Mouse (Mus musculus): ENCODE measurements around the gene Kynu.

The Kynu gene

GRCm38 (mm10) chr2:43555062-43555888 lies at the start of gene Kynu:
Kynu (plus strand) TSS chr2:43555329.
- peak; percentile 34 for DNase-seq (ENCODE audit: low read depth, low spot score)

DNA sequence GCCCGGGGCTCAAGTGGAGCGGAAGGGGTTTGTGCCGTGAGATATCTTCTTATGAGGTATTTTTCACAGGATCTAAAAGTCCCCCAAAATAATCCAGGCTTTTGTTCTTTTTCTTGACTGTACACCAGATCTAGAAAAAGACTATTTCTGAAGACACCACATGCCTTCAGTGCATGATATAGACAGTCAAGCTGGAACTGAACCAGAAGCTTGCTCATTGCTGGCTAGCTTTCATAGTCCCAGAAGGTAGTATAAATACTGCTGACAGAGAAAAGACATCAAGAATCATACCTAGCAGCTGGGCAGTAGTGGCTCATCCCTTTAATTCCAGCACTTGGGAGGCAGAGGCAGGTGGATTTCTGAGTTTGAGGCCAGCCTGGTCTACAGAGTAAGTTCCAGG lies 48.9 kb upstream of the Kynu start:
- DNase-seq (ENCODE audit: low read depth, low spot score), result no peak

DNA sequence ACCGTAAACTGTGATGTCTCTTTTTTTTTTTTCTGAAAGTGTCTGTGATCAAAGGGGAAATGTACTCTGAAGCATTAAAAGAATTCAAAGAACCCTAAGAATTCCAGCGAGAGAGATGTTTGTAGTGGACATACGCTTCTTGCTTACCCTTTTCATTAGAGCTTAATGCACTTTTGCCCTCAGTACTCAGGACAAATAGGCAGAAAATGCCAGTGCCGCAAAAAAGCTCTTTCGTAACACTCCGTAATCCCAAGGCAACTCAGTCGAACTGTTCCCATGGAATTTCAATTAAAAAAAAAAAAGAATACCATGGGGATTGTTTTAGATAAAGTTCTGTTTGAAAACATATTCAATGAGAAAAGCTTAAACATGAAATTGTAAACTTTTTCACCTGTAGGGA lies 41.3 kb upstream of the Kynu start:
- DNase-seq (ENCODE audit: low read depth, low spot score), result no peak

DNA sequence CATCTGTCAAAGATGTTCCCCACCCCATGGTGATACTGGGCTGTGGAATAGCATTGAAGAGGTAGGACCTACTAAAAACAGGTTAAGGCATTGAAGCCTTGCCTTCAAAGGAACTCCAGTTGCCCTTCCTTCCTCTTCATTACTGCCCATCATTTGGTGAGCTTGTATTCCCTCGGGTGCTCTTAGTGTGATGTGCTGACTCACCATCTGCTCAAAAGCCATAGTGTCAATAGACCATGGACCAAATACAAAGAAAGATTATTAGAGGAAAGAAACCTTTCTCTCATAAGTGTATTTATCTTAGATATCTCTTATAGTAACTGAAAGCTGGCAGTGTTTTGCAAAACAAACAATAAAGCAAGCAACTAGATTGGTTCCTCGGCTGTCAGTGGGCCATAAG lies 20.7 kb upstream of the Kynu start:
- no peak for DNase-seq (ENCODE audit: low read depth, low spot score)

DNA sequence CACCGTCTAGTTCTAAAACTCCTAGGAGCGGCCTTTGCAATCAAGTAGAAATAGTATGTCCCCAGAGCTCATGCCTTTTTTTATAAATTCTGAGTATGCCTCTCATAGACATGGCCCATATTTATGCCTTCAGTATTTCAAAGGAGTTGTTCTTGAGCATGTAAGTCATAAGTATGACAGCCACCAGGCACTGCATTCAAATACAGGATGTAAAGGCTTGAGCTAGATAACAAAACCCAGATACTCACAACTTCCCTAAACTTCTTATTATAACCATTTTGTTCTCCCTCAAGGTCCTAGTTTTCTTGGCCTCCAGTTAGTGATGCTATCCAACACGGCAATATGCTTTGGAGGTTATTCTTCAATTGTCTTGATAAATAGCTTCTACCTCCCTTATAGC lies 12.5 kb upstream of the Kynu start:
- DNase-seq (ENCODE audit: low read depth, low spot score), result no peak

DNA sequence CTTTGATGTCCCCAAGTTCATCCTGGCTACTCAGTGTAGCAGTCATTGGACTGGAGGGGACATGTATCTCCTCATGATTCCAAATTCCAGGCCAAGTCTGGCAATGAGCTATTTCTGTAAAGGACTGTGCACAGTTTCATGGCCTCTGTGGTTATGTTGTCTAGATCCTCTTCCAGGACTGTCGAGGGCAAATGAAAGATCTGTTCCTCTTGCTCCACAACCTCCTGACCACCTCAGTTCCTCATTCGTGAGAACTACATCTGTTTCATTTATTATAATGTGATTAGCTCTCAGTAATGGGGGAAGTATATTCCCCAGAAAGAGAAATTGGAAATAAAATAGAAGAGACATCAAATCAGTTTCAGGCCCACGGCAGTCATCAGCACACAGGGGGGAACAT lies 9.5 kb upstream of the Kynu start:
- no peak for DNase-seq (ENCODE audit: low read depth, low spot score)

- DNase-seq (ENCODE audit: low read depth, low spot score), result no peak
Measured at GRCm38 (mm10) chr2:43546448-43546847, 8.7 kb upstream of the Kynu start.

DNA sequence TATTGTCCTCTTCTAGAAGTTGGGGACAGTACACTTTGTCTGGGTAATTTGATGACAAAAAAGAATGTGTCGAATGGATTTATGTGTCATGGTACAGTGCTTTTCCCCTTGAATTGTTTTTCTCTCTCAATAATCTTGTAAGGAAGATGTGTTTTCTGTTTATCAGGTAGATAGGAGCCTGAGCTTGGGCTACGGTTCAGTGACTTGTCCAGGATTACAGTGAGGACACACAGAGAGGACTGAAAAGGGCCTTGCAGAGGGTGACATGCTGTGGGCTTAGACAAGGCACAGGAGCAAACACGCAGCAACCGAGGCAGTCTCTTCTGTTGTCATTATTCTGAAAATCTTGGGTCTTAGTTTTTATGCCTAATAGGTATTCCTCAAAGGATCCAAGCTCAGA lies 913 bp upstream of the Kynu start:
- DNase-seq (ENCODE audit: low read depth, low spot score), result no peak

DNA sequence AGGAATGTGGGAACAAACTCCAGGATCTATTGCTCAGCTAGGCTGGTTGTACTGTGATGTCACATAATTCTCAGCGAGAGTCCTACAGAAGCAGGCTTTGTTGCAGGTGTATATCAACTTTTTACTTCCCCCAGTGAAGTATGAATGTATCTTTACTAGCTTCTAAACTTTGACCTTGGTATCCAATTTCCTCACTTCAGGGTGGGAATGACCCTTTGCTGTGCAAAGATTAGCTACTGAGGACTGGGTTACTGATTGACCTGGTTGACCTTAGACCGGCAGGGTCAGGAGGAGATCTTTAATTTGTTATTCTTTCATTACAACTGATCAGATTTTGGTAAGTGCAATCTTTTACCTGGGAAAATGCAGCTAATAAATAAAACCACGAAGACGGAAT lies 758 bp downstream of the Kynu start:
- DNase-seq (ENCODE audit: low read depth, low spot score), result no peak

GRCm38 (mm10) chr2:43556985-43557384 lies 1.9 kb downstream of the Kynu start:
- no peak for DNase-seq (ENCODE audit: low read depth, low spot score)

DNA sequence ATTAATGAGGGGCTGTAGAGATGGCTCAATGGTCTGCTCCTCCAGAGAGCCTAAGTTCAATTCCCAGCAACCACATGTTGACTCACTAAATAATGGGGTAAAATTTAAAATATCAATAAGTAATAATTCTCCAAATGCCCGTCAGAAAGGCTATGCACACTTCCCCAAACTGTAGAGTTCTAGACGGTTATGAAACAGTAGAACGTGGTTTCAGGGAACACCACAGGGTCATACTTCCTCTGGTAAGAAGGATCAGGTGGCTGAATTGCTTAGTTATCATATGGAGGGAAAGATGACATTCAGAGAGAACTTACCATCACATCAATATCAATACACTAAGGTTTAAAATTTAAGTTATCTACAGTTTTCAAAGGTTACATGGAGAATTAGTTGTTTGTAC lies 6.1 kb downstream of the Kynu start:
- DNase-seq (ENCODE audit: low read depth, low spot score), result no peak

- DNase-seq (ENCODE audit: low read depth, low spot score), result no peak
Measured at GRCm38 (mm10) chr2:43562779-43563178, 7.7 kb downstream of the Kynu start.

DNA sequence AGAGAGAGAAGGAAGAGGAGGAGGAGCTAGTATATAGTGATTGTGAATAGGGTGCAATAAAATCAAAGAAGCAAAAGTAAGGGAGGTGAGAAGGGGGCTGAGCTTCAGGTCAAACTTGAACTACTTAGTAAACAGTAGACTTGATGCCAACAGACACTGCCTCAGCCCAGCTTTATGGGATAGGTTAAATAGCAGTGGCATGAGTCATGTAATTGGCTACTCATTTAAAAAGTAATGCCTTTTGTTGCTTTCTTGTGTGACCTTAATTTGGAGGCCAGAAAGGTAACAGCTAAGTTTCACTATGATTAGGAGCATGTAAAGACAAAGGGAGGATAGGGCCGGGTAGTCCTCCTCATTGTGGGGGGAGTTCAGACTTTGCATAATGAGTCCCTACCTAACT lies 13.3 kb downstream of the Kynu start:
- no peak for DNase-seq (ENCODE audit: low read depth, low spot score)

- DNase-seq (ENCODE audit: low read depth, low spot score), result no peak
Measured at GRCm38 (mm10) chr2:43573526-43573925, 18.4 kb downstream of the Kynu start.

DNA sequence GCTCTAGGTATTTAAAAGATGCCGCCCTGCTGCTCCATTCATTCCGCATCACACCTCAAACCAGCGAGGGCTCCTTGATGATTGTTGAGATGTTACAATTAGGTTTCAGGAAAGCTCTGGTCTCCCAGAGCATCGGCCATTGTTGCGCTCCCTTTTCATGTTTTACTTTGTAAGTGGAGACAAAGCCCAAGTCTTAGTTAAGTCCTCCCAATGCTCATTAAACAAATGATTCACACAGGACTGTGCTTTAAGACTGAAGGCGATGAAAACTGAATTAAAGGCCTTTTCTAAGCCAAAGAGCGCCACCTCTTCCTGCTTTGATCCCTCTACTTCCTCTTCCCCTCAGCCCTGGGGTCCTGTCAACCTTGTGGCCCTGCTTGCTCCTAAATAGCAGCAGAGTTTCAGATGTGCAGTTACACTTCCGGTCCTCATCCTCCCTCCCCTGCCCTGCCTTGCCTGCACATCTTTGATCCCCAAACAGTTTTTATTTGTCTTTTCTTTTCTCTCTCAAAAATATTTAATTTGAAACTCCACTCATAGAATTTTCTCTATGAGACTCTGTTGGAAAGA lies 28.2 kb downstream of the Kynu start:
- no peak for DNase-seq (ENCODE audit: low read depth, low spot score)

- DNase-seq (ENCODE audit: low read depth, low spot score), result no peak
Measured at GRCm38 (mm10) chr2:43585508-43585907, 30.4 kb downstream of the Kynu start.

- DNase-seq (ENCODE audit: low read depth, low spot score), result no peak
Measured at GRCm38 (mm10) chr2:43587832-43588231, 32.7 kb downstream of the Kynu start.

GRCm38 (mm10) chr2:43592001-43592704 lies 37.0 kb downstream of the Kynu start:
- DNase-seq (ENCODE audit: low read depth, low spot score), result no peak

DNA sequence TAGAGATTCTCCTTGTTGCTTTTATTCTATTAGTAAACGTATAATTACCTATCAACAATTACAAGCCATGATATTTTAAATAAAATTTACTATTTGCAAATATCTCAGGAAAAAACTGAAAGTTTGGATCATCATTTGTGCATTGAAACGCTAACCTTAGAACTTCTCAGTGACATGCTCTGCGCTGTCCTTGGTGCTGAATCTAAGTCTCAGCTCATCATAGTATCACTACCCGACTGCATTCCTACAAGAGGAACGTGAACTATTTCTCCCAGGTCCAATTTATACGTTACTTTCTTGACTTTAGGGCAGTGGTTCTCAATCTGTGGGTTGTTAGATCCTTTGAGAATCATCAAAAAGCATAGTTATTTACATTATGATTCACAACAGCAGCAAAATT lies 58.4 kb downstream of the Kynu start:
- peak; percentile 75 for DNase-seq (ENCODE audit: low read depth, low spot score)

- no peak for DNase-seq (ENCODE audit: low read depth, low spot score)
Measured at GRCm38 (mm10) chr2:43621140-43621539, 66.0 kb downstream of the Kynu start.

DNA sequence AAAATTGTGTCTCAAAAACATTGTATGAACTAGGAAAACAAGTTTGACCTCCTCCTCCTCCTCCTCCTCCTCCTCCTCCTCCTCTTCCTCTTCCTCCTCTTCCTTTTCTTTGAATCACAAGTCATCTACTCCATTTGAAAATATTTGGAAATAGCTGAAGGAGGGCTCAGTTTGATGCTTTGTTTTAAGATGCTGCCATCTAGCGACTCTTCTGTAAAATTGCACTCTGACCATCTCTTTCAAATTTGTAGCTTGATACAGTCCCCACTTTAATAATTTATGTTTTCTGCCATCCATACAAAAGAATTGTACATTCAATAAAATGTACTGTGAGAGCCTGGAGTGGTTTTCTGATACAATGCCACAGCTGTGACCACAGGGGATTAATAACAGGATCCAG lies 67.7 kb downstream of the Kynu start:
- DNase-seq (ENCODE audit: low read depth, low spot score), result peak; percentile 9

DNA sequence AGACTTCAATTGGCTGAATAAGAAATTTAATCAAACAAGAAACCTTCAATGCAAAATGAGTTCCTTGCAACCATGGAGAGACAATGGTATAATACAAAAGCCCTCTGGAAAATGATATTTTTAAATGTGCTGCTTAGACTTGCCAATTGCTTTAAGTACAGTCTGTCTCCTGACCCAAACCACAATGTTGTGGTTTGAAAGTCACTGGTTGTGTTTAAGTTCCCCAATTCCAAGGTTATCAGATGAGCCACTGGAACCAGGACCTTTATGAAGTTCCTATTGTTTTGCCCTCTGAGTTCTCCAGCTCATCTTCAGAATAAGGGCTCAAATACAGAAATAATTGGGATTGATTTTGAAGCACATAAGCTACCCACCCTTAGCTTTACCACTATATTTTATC lies 76.7 kb downstream of the Kynu start:
- DNase-seq (ENCODE audit: low read depth, low spot score), result no peak

DNA sequence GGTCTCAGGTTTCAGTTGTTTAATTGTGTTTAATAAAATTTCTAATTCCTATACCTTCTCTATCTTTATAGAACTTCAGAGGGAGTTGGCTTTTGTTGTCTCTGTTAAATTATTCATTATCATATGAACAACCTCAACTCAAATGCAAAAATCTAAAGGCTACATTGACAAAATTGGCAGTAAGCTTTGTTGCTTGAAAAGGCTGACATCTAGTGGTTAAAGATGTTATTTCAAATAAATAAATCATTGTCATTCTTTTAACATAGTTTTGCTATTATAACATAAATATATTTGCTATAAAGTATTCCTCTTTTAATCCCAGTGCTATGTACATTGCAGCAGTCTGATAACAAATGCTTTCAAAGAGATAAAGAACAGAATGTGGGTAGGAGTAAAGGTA lies 81.4 kb downstream of the Kynu start:
- DNase-seq (ENCODE audit: low read depth, low spot score), result no peak
